Mouse (Mus musculus) heart, embryonic 14.5 days (tissue): ENCODE measurements around the gene Aagab. TPM values are rescaled to one million over a fixed set of nuclear protein-coding genes. Genes with fewer than 3 reads are reported as not detected.
A peak's percentile ranks its signal among the peaks of the same experiment; 100 is the strongest.

ENCODE experiments used
- ATAC-seq: fragments of 200-750 bp; cut with Nextera tagmentation; 2 replicates; pipeline ENCODE4 v1.8.0; 2017; ENCODE audit warnings: low read depth, moderate TSS enrichment; ENCODE audit not compliant: insufficient number of reproducible peaks, insufficient read depth, low FRiP score
- H3K27ac ChIP-seq, 2 experiments: fragments of 200-500 bp in 1 of 2; fragments of 300-500 bp in 1 of 2; sonication (generic) in 1 of 2; replicated peaks in 1 of 2; 2 replicates each; pipeline ENCODE4 v1.5.1; 2012 to 2014; ENCODE audit warnings: low read depth in 2 of 2, low read length in 2 of 2, control low read depth in 1 of 2, mild to moderate bottlenecking in 1 of 2, mixed read lengths in 1 of 2; ENCODE audit not compliant: control insufficient read depth in 1 of 2, insufficient read depth in 1 of 2
- H3K27me3 ChIP-seq: fragments of 300-500 bp; sonication (generic); 2 replicates; pipeline ENCODE4 v1.6.1; 2014; ENCODE audit warnings: mild to moderate bottlenecking, low read length, control low read depth; ENCODE audit not compliant: control insufficient read depth, insufficient read depth
- H3K36me3 ChIP-seq: fragments of 300-500 bp; sonication (generic); 2 replicates; pipeline ENCODE4 v1.6.1; 2014; ENCODE audit warnings: mild to moderate bottlenecking, control low read depth, low read length, mixed read lengths; ENCODE audit not compliant: control insufficient read depth, insufficient read depth
- H3K4me1 ChIP-seq, 2 experiments: fragments of 200-500 bp in 1 of 2; fragments of 300-500 bp in 1 of 2; sonication (generic) in 1 of 2; 2 replicates each; pipeline ENCODE4 v1.6.1; 2012 to 2014; ENCODE audit warnings: low read length in 2 of 2, control low read depth in 1 of 2, mixed read lengths in 1 of 2; ENCODE audit not compliant: control insufficient read depth in 2 of 2, insufficient read depth in 2 of 2
- H3K4me2 ChIP-seq: fragments of 300-500 bp; sonication (generic); 2 replicates; pipeline ENCODE4 v1.6.1; 2014; ENCODE audit warnings: mild to moderate bottlenecking, low read length
- H3K4me3 ChIP-seq, 2 experiments: fragments of 200-500 bp in 1 of 2; fragments of 300-500 bp in 1 of 2; sonication (generic) in 1 of 2; 2 replicates each; pipeline ENCODE4 v1.5.1; 2012 to 2014; ENCODE audit warnings: low read length in 2 of 2, mild to moderate bottlenecking in 2 of 2, control low read depth in 1 of 2, low read depth in 1 of 2, moderate library complexity in 1 of 2; ENCODE audit not compliant: control insufficient read depth in 1 of 2, insufficient read depth in 1 of 2
- H3K9ac ChIP-seq: fragments of 300-500 bp; sonication (generic); 2 replicates; pipeline ENCODE4 v1.6.1; 2014; ENCODE audit warnings: mild to moderate bottlenecking, low read length
- H3K9me3 ChIP-seq: fragments of 300-500 bp; sonication (generic); 2 replicates; pipeline ENCODE4 v1.6.1; 2016; ENCODE audit warnings: low read length, control low read depth; ENCODE audit not compliant: control insufficient read depth
- WGBS: fragments of 180-500 bp; shearing (Covaris S2); extraction: QIAGEN DNeasy Blood & Tissue Kit; methylation state at CpG from one replicate; pipeline ENCODE4 v1.1.7; 2014; 5-methylcytosine and 5-hydroxymethylcytosine counted together
- polyA plus RNA-seq: library from polyadenylated mRNA; unstranded; fragments of >200 nt; fragmentation: Nextera tagmentation; extraction: Ambion mirVana; gene quantifications from 2 replicates; pipeline ENCODE4 v1.2.1, GENCODE M21; 2014

Aagab gene
- polyA plus RNA-seq, 1 experiment from 2014 or later = 28.5 TPM

DNA sequence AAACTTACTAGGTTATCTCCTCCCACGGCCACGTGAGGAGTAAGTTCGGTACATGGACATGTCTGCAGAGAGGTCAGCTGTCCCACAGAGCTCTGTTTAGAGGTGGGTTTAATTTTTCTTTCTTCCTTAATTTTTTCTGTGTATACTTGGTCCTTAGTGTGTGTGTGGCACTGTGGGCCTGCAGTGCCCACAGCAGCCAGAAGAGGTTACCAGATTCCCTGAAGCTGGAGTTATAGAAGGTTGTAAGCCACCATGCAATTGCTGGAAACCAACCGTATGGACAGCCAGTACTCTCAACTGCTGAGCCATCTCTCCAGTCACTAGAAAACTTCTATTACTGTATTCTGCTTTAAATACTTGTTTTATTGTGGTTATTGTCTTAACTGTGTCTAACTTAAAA lies 29.6 kb downstream of the Aagab start:
- Histone ChIP-seq H3K27me3 (no peaks in the 10 kb centered on the region), H3K4me3 (no peak overlapping the region), H3K36me3 (peaks cover 47% of the 10 kb centered on the region), H3K4me1 (no peaks in the 10 kb centered on the region), H3K27ac (no peak overlapping the region), H3K4me2 (no peak overlapping the region), H3K9ac (no peak overlapping the region), H3K9me3 (no peaks in the 10 kb centered on the region)
- no peak for ATAC-seq
- WGBS = 94% methylated on average over 4 of the region's 4 CpGs

DNA sequence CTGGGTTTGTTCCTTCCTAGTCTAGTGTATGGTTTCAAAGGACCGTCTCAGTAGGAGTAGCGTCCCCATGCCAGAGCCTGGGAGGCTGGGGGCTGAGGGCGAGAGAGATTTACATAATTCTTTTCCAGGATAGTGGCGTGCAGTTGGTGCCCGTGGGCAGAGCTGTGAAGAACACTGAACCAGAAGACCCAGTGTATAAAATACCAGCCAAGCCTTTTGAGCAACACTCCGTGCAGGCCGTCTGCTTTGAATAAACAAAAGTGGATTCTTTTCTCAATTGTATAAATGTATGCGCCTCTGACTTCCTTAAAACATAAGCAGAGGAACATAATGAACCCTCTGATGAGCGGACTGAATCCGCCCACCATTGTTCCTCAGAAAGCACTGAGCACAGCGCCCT lies 30.5 kb downstream of the Aagab start:
- Histone ChIP-seq H3K27ac (no peak overlapping the region), H3K36me3 (peaks cover 48% of the 10 kb centered on the region)
- no peak for ATAC-seq

DNA sequence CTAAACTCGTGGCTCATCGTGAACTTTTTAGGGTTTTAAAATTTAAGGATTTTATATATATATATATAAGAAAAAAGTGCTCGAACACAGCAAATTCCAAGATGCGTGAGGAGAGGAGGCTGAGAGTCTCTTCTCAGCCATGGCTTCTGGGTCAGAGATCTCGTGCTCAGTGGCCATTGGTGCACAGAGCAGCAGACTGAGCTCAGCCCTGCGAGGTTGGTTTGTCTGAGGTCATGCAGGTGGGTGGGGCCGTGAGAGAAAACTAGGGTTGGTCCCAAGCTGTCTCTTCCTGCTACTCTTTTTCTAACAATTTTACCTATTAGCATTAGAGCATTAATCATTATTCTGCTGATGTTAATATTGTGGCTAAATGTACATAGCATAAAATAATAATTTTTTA lies 30.9 kb downstream of the Aagab start:
- H3K36me3 ChIP-seq = peaks cover 50% of the 10 kb centered on the region

More for the DNA sequence above, 30.5 kb downstream of the Aagab start:
- WGBS = 93% methylated on average over 11 of the region's 11 CpGs
- H3K4me1 ChIP-seq = no peaks in the 10 kb centered on the region
- H3K9me3 ChIP-seq = no peaks in the 10 kb centered on the region
- no peak overlapping the region for H3K9ac ChIP-seq
- no peaks in the 10 kb centered on the region for H3K27me3 ChIP-seq
- H3K4me3 ChIP-seq = no peak overlapping the region
- no peak overlapping the region for H3K4me2 ChIP-seq

DNA sequence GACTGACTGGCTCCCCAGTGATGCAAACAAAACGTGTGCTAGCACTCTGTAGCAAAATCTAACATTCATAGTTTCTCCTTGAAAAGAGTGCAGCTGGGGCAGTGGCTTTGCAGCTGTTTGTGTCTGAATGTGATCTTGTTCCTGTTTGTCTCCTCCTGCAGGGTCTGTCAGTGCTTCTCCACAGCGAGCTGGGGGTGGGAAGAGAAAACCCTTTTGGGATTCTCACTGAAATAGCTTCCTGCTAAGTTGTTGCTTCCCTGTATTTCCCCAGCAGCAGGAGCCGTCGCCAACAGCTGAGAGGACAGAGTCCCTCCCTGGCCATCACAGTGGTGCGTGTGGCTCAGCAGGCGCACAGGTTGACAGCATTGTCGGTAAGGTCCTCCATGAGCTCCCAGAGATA lies 33.7 kb downstream of the Aagab start:
- WGBS = 74% methylated on average over 7 of the region's 7 CpGs
- no peaks in the 10 kb centered on the region for H3K27me3 ChIP-seq
- no peak overlapping the region for H3K27ac ChIP-seq
- no peak overlapping the region for H3K4me3 ChIP-seq
- no peaks in the 10 kb centered on the region for H3K4me1 ChIP-seq
- no peak overlapping the region for H3K4me2 ChIP-seq
- ATAC-seq = no peak
- no peak overlapping the region for H3K9ac ChIP-seq
- H3K36me3 ChIP-seq = peaks cover 60% of the 10 kb centered on the region
- no peaks in the 10 kb centered on the region for H3K9me3 ChIP-seq

More for the DNA sequence above, 30.9 kb downstream of the Aagab start:
- Histone ChIP-seq H3K9ac (no peak overlapping the region), H3K4me1 (no peaks in the 10 kb centered on the region), H3K4me2 (no peak overlapping the region), H3K27ac (no peak overlapping the region), H3K9me3 (no peaks in the 10 kb centered on the region), H3K27me3 (no peaks in the 10 kb centered on the region), H3K4me3 (no peak overlapping the region)
- no peak for ATAC-seq
- WGBS = 83% methylated on average over 7 of the region's 7 CpGs

DNA sequence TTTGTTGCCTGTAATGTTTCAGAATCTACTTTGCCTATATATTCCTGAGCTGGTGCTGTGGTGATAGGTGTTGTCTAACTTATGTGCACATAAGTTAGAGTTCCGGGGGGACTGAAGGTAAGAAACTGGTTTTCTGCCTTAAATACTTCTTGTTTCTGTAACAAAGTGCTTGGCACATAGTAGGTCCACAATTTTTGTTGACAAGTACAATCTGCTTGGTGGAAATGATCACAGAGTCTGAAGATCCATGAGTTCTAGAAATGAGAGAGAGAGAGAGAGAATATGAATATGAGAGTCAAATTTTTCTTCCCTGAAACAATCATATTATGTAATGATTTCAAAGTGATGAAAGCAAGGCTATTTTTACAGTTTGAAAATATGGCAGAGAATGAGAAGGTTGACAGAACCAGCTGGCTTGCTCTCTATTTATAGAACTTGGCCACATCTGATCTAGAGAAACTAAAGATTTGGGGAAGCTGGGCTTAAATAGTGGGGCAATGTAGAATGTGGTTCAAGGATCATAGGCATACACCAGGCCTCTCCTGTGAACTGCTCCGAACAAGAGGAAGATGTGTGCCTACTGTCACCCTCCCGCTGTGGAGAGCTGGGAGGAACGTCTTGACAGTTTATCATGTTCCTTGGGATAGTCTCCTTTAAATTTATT lies 39.7 kb downstream of the Aagab start:
- Histone ChIP-seq H3K36me3 (peaks cover 72% of the 10 kb centered on the region), H3K27ac (peak overlapping the region in 1 of 2 experiments; percentile 28; a peak in 2 of 4 replicates), H3K9me3 (no peaks in the 10 kb centered on the region), H3K27me3 (no peaks in the 10 kb centered on the region), H3K4me2 (no peak overlapping the region), H3K4me3 (no peak overlapping the region), H3K9ac (no peak overlapping the region), H3K4me1 (peaks cover 3 to 11% of the 10 kb centered on the region in 2 experiments; a peak in 3 of 4 replicates)
- WGBS = 90% methylated on average over 4 of the region's 4 CpGs
- no peak for ATAC-seq

DNA sequence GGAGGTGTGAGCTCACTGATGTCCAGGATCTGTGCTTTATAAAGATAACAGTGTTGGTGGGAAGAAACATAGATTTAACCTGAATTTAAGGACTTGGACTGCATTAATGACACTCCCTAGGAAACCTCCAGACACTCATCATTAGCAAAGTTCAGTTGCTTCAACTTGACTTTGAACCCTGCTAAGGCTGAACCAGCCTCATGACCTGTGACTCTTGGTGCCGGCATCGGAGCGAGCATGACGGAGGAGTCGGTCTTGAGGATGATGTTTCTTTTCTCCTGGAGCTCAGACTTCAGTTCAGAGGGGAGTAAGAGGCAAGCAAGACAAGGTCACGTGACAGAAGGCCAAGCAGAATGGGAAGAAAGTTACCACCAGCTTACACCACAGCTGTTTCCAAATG lies 41.6 kb downstream of the Aagab start:
- WGBS = 93% methylated on average over 6 of the region's 6 CpGs
- no peak for ATAC-seq
- H3K9ac ChIP-seq = no peak overlapping the region
- H3K36me3 ChIP-seq = peaks cover 74% of the 10 kb centered on the region
- H3K4me2 ChIP-seq = no peak overlapping the region
- peaks cover 6 to 11% of the 10 kb centered on the region in 2 experiments; a peak in 3 of 4 replicates for H3K4me1 ChIP-seq
- H3K27me3 ChIP-seq = no peaks in the 10 kb centered on the region
- H3K27ac ChIP-seq = no peak overlapping the region
- H3K4me3 ChIP-seq = no peak overlapping the region
- H3K9me3 ChIP-seq = no peaks in the 10 kb centered on the region

DNA sequence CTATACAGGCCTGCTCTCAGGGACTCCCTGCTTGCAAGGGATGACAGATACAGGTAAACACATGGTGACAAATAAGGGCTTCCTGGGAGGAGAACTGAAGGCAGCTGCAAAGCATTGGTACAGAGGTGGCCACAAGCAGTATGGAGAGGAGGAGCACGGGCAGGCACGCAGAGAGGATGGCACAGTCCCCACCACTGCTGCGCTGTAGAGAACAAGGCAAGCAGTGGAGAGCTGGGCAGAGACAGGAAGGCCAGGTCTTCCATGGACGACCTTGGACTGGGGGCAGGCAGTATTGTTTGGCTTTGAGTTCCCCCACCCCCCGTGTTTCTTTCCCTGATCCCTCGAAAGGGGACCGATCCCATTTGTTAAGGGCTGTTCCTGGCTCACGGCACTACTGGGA lies 42.6 kb downstream of the Aagab start:
- H3K4me2 ChIP-seq = no peak overlapping the region
- H3K4me3 ChIP-seq = no peak overlapping the region
- H3K27ac ChIP-seq = no peak overlapping the region
- no peaks in the 10 kb centered on the region for H3K27me3 ChIP-seq
- H3K4me1 ChIP-seq = peaks cover 6 to 11% of the 10 kb centered on the region in 2 experiments; a peak in 3 of 4 replicates
- ATAC-seq = no peak
- H3K36me3 ChIP-seq = peaks cover 74% of the 10 kb centered on the region
- no peaks in the 10 kb centered on the region for H3K9me3 ChIP-seq
- H3K9ac ChIP-seq = no peak overlapping the region
- 81% methylated on average over 8 of the region's 8 CpGs for WGBS
